In genomic region chr16:91889831-91890230, GRCm38 (mm10) we compare ENCODE assay signal across 10 mouse cellular contexts.
DNase-seq lines count a peak whose midpoint lies in the region; ATAC-seq and TF ChIP-seq lines count a peak whose summit lies in the region.
"Had no signal": no experiment of that assay in that cellular context is flagged by ENCODE, and none has a peak within 500 bp of the region (broad histone marks: within the 10 kb centered on the region; RNA-seq: fewer than 3 reads in every experiment).

No protein-coding gene starts in this region.

- H3K27ac ChIP-seq in lung, embryonic 14.5 days (ENCODE audit: low read depth): no peak overlapping the region
- H3K27ac ChIP-seq in limb, embryonic 13.5 days: no peak overlapping the region
- H3K27ac ChIP-seq in intestine, embryonic 16.5 days (ENCODE audit: low read length): no peak overlapping the region
- H3K27ac ChIP-seq: liver, embryonic 14.5 days had no signal

- no peaks in the 10 kb centered on the region for H3K9me3 ChIP-seq in lung, embryonic 14.5 days (ENCODE audit: low read depth, low read length)
- H3K9me3 ChIP-seq in limb, embryonic 13.5 days: no peaks in the 10 kb centered on the region
- no peaks in the 10 kb centered on the region for H3K9me3 ChIP-seq in intestine, embryonic 16.5 days (ENCODE audit: control insufficient read depth, low read length)

- 47% methylated on average over 12 of the region's 12 CpGs for WGBS in lung, embryonic 14.5 days
- WGBS in limb, embryonic 13.5 days: 36% methylated on average over 12 of the region's 12 CpGs
- 45% methylated on average over 12 of the region's 12 CpGs for WGBS in intestine, embryonic 16.5 days

- no peak overlapping the region for H3K4me3 ChIP-seq in lung, embryonic 14.5 days (ENCODE audit: low read depth, low read length)
- no peak overlapping the region for H3K4me3 ChIP-seq in limb, embryonic 13.5 days
- no peak overlapping the region for H3K4me3 ChIP-seq in intestine, embryonic 16.5 days (ENCODE audit: low read length)

- no peak for TF ChIP-seq CTCF in lung, embryonic 14.5 days (IDR thresholded peaks at IDR 0.05; ENCODE audit: low read depth)

- H3K9ac ChIP-seq in lung, embryonic 14.5 days: no peak overlapping the region
- no peak overlapping the region for H3K9ac ChIP-seq in limb, embryonic 13.5 days
- no peak overlapping the region for H3K9ac ChIP-seq in intestine, embryonic 16.5 days (ENCODE audit: low read depth, low read length)
- H3K9ac ChIP-seq: liver, embryonic 14.5 days had no signal

- intact Hi-C loops in heart, postnatal 36 days (cut with DNase I): loop anchor here (2.0 to 5.0 kb wide), 2 partner anchors 88 to 165 kb away; no protein-coding TSS in a partner anchor

- H3K36me3 ChIP-seq in lung, embryonic 14.5 days (ENCODE audit: insufficient read depth): no peaks in the 10 kb centered on the region
- no peaks in the 10 kb centered on the region for H3K36me3 ChIP-seq in limb, embryonic 13.5 days
- no peaks in the 10 kb centered on the region for H3K36me3 ChIP-seq in intestine, embryonic 16.5 days (ENCODE audit: control insufficient read depth, insufficient read depth, low read length)

- H3K4me2 ChIP-seq in lung, embryonic 14.5 days: no peak overlapping the region
- no peak overlapping the region for H3K4me2 ChIP-seq in limb, embryonic 13.5 days (replicated peaks)
- H3K4me2 ChIP-seq in intestine, embryonic 16.5 days (ENCODE audit: low read depth, low read length): no peak overlapping the region

- no peaks in the 10 kb centered on the region for H3K27me3 ChIP-seq in lung, embryonic 14.5 days (ENCODE audit: insufficient read depth, low read length)
- H3K27me3 ChIP-seq in limb, embryonic 13.5 days: no peaks in the 10 kb centered on the region
- no peaks in the 10 kb centered on the region for H3K27me3 ChIP-seq in intestine, embryonic 16.5 days (replicated peaks; ENCODE audit: control insufficient read depth, insufficient read depth, low read length)

- peak; percentile 40; the same call in 1 of the 2 replicates for ATAC-seq in lung, embryonic 14.5 days (ENCODE audit: insufficient read depth)
- ATAC-seq in limb, embryonic 13.5 days (ENCODE audit: low FRiP score, low read depth): peak; percentile 37; the same call in 1 of the 2 replicates
- no peak; the same call in 1 of the 2 replicates for ATAC-seq in intestine, embryonic 16.5 days

- no peaks in the 10 kb centered on the region for H3K4me1 ChIP-seq in lung, embryonic 14.5 days (ENCODE audit: insufficient read depth)
- H3K4me1 ChIP-seq in limb, embryonic 13.5 days: peaks cover 26% of the 10 kb centered on the region
- H3K4me1 ChIP-seq in intestine, embryonic 16.5 days (ENCODE audit: control insufficient read depth, insufficient read depth, low read length): peaks cover 6% of the 10 kb centered on the region; the same call in 1 of the 2 replicates

- DNase-seq in heart, adult 11 months: peak; percentile 88
- no peak for DNase-seq in heart, postnatal 36 days
- peak; percentile 74 for DNase-seq in lung, embryonic 14.5 days
- DNase-seq in lung, postnatal 25 days (ENCODE audit: low spot score): no peak
- DNase-seq in cerebellum, postnatal 25 days: peak; percentile 62 to 79
- no peak for DNase-seq in thymus, postnatal 25 days
- DNase-seq: spleen, adult 18-20 months had no signal

Comparison
In these comparisons a context has a peak if more than half of its experiments do, and no peak if none do; other contexts are left out.
1. DNase-seq: peak in heart, adult 11 months (single experiment), lung, embryonic 14.5 days (single experiment) and cerebellum, postnatal 25 days (2 of 2); none in heart, postnatal 36 days (0 of 2), lung, postnatal 25 days (single experiment) and thymus, postnatal 25 days (single experiment).